Mouse (Mus musculus) lung, postnatal 0 days (tissue): ENCODE data around the gene Cemip2. TPM values are rescaled to one million over a fixed set of nuclear protein-coding genes. Genes with fewer than 3 reads are reported as not detected.

Experiments
- ATAC-seq: fragments of 200-750 bp; cut with Nextera tagmentation; 2 replicates; pipeline ENCODE4 v1.8.0; 2017; ENCODE audit warnings: moderate library complexity
- DNase-seq: peaks from one replicate; pipeline ENCODE4 v3.0.0-alpha.2; 2016; ENCODE audit warnings: low spot score
- H3K27ac ChIP-seq: fragments of 300-500 bp; sonication (generic); 2 replicates; pipeline ENCODE4 v1.5.1; 2014; ENCODE audit warnings: antibody characterized with exemption, mild to moderate bottlenecking, low read length, mixed read lengths
- H3K27me3 ChIP-seq: fragments of 300-500 bp; sonication (generic); replicated peaks from 2 replicates; pipeline ENCODE4 v1.6.1; 2014; ENCODE audit warnings: low read length, mixed read lengths; ENCODE audit not compliant: insufficient read depth
- H3K36me3 ChIP-seq: fragments of 300-500 bp; sonication (generic); 2 replicates; pipeline ENCODE4 v1.6.1; 2014; ENCODE audit warnings: low read length, mixed read lengths; ENCODE audit not compliant: insufficient read depth
- H3K4me1 ChIP-seq: fragments of 300-500 bp; sonication (generic); 2 replicates; pipeline ENCODE4 v1.6.1; 2014; ENCODE audit warnings: antibody characterized with exemption, low read depth, low read length, mixed read lengths; ENCODE audit not compliant: insufficient read depth
- H3K4me2 ChIP-seq: fragments of 300-500 bp; sonication (generic); replicated peaks from 2 replicates; pipeline ENCODE4 v1.6.1; 2014; ENCODE audit warnings: low read depth, mild to moderate bottlenecking, low read length, moderate library complexity, mixed read lengths
- H3K4me3 ChIP-seq: fragments of 300-500 bp; sonication (generic); 2 replicates; pipeline ENCODE4 v1.5.1; 2014; ENCODE audit warnings: low read depth, low read length
- H3K9ac ChIP-seq: fragments of 300-500 bp; sonication (generic); replicated peaks from 2 replicates; pipeline ENCODE4 v1.6.1; 2014; ENCODE audit warnings: low read depth, mild to moderate bottlenecking
- H3K9me3 ChIP-seq: fragments of 300-500 bp; sonication (generic); 2 replicates; pipeline ENCODE4 v1.6.1; 2016; ENCODE audit warnings: low read length, mixed read lengths
- CTCF ChIP-seq: IDR thresholded peaks from 2 replicates; pipeline ENCODE4 v1.5.1; 2016; ENCODE audit warnings: antibody characterized with exemption, mild to moderate bottlenecking
- EP300 ChIP-seq: IDR thresholded peaks from 2 replicates; pipeline ENCODE4 v1.6.1; 2016; ENCODE audit warnings: antibody characterized with exemption, mild to moderate bottlenecking, control low read depth
- WGBS: fragments of 180-500 bp; shearing (Covaris S2); extraction: QIAGEN DNeasy Blood & Tissue Kit; methylation state at CpG from one replicate; pipeline ENCODE4 v1.1.7; 2014; 5-methylcytosine and 5-hydroxymethylcytosine counted together
- polyA plus RNA-seq: library from polyadenylated mRNA; unstranded; fragments of >200 nt; fragmentation: Nextera tagmentation; extraction: Ambion mirVana; gene quantifications from 2 replicates; pipeline ENCODE4 v1.2.1, GENCODE M21; 2015

The Cemip2 gene
- polyA plus RNA-seq, 1 experiment from 2014 or later, result 46.7 TPM

DNA sequence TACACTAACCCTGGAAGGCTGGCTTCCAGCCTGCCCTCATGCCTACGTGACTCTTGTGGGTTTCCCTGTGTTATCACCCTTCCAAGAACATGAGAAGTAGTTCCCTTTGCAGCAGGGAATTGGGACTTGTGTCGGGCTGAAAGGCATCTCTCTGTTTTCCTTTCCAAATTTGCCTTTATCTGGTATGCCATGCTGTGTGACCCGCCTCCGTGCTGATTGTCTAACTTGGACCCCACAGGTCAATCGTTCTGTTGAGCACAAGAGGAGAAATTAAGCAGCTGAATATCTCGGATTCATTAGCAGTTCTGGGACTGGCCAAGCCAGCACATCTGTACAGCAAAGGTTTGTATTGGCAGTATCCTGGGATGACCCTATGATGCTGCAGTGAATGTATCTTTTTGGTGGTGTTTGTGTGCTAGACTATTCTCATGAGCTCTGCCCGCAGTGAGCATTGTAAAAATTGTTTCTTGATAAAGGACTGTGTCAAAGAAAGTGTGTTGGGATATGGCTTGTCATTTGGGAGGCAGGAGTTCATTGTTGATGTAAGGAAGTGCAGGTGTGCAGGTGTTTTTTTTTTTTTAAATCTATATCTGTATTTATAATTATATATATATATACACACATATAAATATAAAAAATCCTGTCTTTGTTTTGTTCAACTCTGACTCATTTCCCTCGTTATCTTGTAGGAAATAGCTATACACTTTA, 77.4 kb downstream of the Cemip2 start:
- Histone ChIP-seq H3K4me3 (no peak overlapping the region), H3K36me3 (peaks cover 16% of the 10 kb centered on the region), H3K4me1 (no peaks in the 10 kb centered on the region), H3K4me2 (no peak overlapping the region), H3K27ac (no peak overlapping the region), H3K9me3 (no peaks in the 10 kb centered on the region), H3K9ac (no peak overlapping the region), H3K27me3 (no peaks in the 10 kb centered on the region)
- DNase-seq (no peak), ATAC-seq (no peak)
- TF ChIP-seq CTCF (no peak), EP300 (no peak)
- WGBS, result 78% methylated on average over 8 of the region's 8 CpGs

DNA sequence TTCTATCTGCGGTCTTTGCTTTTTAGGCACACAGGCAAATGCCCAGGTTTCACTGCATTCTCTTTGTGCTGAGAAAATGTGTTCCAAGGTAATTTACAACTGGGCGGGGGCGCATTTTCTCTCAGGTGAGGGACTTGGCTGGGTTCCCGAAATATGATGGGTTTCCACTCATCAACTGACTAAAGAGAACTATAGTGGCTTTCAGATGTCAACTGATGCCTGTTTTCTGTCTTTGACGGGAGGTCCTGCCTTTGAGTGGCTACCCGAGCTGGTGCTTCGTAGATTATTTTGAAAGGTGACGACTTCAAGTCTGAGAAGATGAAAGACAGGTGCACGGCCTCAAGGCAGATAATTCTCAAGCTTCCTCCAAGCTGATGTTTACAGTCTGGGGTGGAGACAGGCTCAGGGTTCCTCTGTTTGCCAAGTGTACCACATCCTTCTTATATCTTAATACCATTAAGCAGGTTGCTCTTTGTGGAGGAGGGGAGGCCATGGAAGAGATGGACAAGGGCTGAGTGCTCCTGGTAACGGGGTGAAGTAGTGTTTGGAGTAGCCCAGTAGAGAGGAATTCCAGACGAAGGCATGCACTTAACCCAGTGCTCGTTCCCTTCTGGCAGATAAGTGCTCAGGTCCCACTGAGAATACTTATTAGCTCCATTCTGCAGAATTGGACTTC, 80.8 kb downstream of the Cemip2 start:
- no peak for TF ChIP-seq CTCF
- peak; percentile 86 for TF ChIP-seq EP300
- Histone ChIP-seq H3K4me1 (no peaks in the 10 kb centered on the region), H3K9me3 (no peaks in the 10 kb centered on the region), H3K9ac (no peak overlapping the region), H3K4me2 (0 out of 2 replicates have a peak overlapping the region, but pooled peaks have one; percentile 5), H3K27ac (no peak overlapping the region), H3K27me3 (no peaks in the 10 kb centered on the region), H3K4me3 (no peak overlapping the region), H3K36me3 (peaks cover 16% of the 10 kb centered on the region)
- 55% methylated on average over 12 of the region's 12 CpGs for WGBS
- peak; percentile 95 for ATAC-seq
- peak; percentile 81 for DNase-seq

DNA sequence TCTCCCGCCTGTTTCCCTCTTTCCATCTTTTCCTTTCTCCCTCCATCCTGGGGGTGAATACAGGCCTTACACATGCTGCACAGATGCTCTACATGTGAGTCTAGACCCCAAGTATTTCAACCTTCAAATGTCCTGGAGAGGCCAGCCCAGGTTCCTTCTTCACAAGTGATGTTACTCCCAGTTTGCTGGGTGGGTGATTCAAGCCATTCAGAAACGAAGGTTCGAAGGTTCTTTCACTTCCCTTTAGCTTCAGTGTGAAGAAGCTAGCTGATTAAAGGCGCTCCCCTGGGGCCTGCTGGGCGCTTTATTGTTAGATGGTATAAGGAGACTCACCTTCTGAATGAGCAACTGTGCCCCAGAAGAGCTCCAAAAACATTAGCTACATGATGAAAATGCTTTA, 82.0 kb downstream of the Cemip2 start:
- Histone ChIP-seq H3K4me3 (no peak overlapping the region), H3K9ac (no peak overlapping the region), H3K36me3 (peaks cover 15% of the 10 kb centered on the region), H3K4me2 (no peak overlapping the region), H3K4me1 (no peaks in the 10 kb centered on the region), H3K27me3 (no peaks in the 10 kb centered on the region), H3K9me3 (no peaks in the 10 kb centered on the region), H3K27ac (no peak overlapping the region)
- no peak for DNase-seq
- no peak for TF ChIP-seq CTCF
- TF ChIP-seq EP300, result no peak
- 66% methylated on average over 5 of the region's 5 CpGs for WGBS
- ATAC-seq, result no peak

DNA sequence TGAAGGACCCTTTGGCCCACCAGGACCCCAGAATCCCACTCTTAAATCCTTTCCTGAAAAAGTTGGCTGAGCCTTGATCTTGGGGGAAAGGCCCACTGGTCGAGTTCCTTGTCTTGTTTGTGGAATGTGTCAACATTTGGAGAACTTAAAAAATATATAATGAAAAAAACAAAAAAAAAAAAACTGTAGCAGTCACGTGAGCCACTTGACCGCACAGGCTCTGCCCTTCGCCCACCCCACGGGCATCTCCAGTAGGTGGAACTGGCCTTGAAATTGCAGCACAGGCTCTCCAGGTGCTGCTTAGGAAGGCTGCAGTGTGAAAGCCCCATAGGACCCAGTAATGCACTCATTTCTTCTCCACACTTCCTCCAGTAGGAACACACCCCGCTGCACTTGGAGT, 82.8 kb downstream of the Cemip2 start:
- DNase-seq (no peak), ATAC-seq (no peak)
- TF ChIP-seq CTCF (no peak), EP300 (no peak)
- Histone ChIP-seq H3K9me3 (no peaks in the 10 kb centered on the region), H3K4me2 (no peak overlapping the region), H3K4me1 (no peaks in the 10 kb centered on the region), H3K27ac (no peak overlapping the region), H3K9ac (no peak overlapping the region), H3K27me3 (no peaks in the 10 kb centered on the region), H3K4me3 (no peak overlapping the region), H3K36me3 (peaks cover 8% of the 10 kb centered on the region; the same call in 1 of the 2 replicates)
- WGBS, result 83% methylated on average over 6 of the region's 6 CpGs

DNA sequence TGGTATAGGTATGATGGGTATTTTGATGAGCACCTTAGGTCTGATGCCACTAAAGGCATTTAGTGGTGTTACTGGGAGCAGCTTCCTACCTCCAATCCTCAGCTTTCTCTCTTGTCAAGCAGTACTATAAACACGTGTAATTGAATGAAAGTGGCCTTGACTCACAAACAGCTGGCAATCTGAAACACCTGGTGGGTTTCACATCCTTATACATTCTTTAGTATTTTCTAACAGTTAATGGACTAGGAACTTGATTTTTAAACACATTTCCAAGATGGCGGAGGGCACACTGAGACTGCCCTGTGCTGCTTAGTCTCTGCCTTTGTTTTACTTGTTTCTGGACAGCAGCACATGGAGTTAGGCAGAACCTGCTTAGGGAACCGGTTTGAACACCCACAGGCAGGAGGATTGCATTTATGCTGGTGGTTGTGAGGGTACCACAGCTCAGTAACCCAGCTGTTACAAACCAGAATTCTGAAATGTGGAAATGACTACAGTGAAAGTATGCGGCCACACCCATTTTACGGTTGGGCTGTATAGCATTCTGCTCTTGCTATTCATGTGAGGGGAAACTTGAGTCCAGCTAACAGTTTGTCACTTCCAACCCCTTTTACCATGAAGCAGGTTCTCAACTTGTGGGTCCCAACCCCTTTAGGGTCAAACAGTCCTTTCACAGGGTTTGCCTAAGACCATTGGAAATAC, 84.3 kb downstream of the Cemip2 start:
- no peaks in the 10 kb centered on the region for H3K4me1 ChIP-seq
- H3K4me2 ChIP-seq, result no peak overlapping the region
- ATAC-seq (no peak), DNase-seq (no peak)
- H3K27ac ChIP-seq, result no peak overlapping the region
- 82% methylated on average over 5 of the region's 5 CpGs for WGBS
- no peak overlapping the region for H3K9ac ChIP-seq
- no peaks in the 10 kb centered on the region for H3K9me3 ChIP-seq
- TF ChIP-seq EP300, result no peak
- TF ChIP-seq CTCF, result no peak
- H3K36me3 ChIP-seq, result peaks cover 3% of the 10 kb centered on the region; the same call in 1 of the 2 replicates
- no peaks in the 10 kb centered on the region for H3K27me3 ChIP-seq
- H3K4me3 ChIP-seq, result no peak overlapping the region
